Mouse (Mus musculus): ENCODE data around the gene 4921504E06Rik.

The 4921504E06Rik gene

GRCm38 (mm10) chr2:19416066-19416465, 137.6 kb downstream of the 4921504E06Rik start:
- DNase-seq, result no peak

- peak; percentile 39 for DNase-seq
Observed at GRCm38 (mm10) chr2:19415063-19415521, 138.6 kb downstream of the 4921504E06Rik start.

DNA sequence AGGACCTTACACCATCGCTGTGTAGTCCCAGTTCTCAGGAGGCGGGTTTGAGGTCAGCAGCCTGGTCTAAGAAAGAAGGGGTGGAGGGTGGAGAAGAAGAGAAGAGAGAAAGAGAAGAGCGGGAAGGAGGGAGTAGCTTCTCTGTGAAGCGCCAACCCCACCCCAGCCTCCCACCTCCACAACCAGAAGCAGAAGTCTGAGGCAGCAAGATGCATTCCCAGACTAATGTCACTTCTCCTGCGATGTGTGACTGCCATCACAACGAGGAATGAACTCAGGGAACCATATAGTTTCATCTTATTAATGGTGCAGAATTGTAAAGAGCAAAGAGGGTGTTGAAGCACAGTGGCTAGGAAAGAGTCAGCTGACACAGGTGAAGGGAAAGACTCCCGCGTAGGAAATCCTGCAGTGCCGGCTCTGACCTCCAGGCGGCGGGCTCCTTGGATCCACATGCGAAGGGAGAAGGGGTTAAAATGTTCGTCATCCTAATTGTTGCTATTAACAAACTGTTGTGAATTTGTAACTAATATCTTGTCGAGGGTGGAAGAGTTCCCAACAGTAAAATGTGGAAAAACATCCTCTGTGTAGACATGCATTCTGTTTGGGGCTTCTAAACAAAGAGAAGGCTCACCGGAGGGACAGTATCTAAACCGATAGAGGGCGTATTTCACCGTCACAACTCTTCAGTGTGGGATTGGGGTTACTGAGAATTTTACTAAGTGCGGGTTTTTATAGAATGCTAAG, 139.3 kb downstream of the 4921504E06Rik start:
- peak; percentile 20 for DNase-seq

Measured in cerebellum, adult 9-11 months (tissue).